Mouse (Mus musculus) spleen, adult 2 months (tissue): Measurements from ENCODE around the gene Nacc1. TPM values are rescaled to one million over a fixed set of nuclear protein-coding genes. Genes with fewer than 3 reads are reported as not detected.

Experiments used
- DNase-seq, 2 experiments: peaks; one replicate each; pipeline versions ENCODE4 v3.0.0 to v3.0.0-alpha.2; 2012 to 2021; ENCODE audit warnings: low spot score in 2 of 2, low read depth in 1 of 2
- H3K27ac ChIP-seq: fragments of 200-500 bp; 2 replicates; pipeline ENCODE4 v1.5.1; 2012; ENCODE audit warnings: low read length, inconsistent platforms; ENCODE audit not compliant: insufficient read depth
- H3K27me3 ChIP-seq: fragments of 200-500 bp; 2 replicates; pipeline ENCODE4 v1.6.1; 2012; ENCODE audit warnings: mild to moderate bottlenecking, moderate library complexity, low read length, inconsistent platforms; ENCODE audit not compliant: control insufficient read depth, insufficient read depth
- H3K36me3 ChIP-seq: fragments of 200-500 bp; 2 replicates; pipeline ENCODE4 v1.6.1; 2012; ENCODE audit warnings: mild to moderate bottlenecking, low read length, inconsistent platforms; ENCODE audit not compliant: control insufficient read depth, insufficient read depth
- H3K4me1 ChIP-seq: fragments of 200-500 bp; 2 replicates; pipeline ENCODE4 v1.6.1; 2011; ENCODE audit warnings: inconsistent platforms; ENCODE audit not compliant: control insufficient read depth, insufficient read depth, insufficient read length
- H3K4me3 ChIP-seq: fragments of 200-500 bp; 2 replicates; pipeline ENCODE4 v1.5.1; 2011; ENCODE audit warnings: mild to moderate bottlenecking, inconsistent platforms; ENCODE audit not compliant: insufficient read depth, insufficient read length; ENCODE audit errors: extremely low read depth
- CTCF ChIP-seq: fragments of 200-500 bp; IDR thresholded peaks from 2 replicates; pipeline ENCODE4 v1.5.1; 2011; ENCODE audit warnings: mild to moderate bottlenecking, inconsistent platforms; ENCODE audit not compliant: insufficient read depth, insufficient read length, insufficient replicate concordance; ENCODE audit errors: extremely low read depth
- POLR2A ChIP-seq: fragments of 200-500 bp; IDR thresholded peaks from 2 replicates; pipeline ENCODE4 v1.6.1; 2011; ENCODE audit warnings: low read depth, low read length, inconsistent platforms
- WGBS: fragments of 180-500 bp; shearing (Covaris S2); methylation state at CpG from one replicate; pipeline ENCODE4 v1.1.7; 2018; 5-methylcytosine and 5-hydroxymethylcytosine counted together
- polyA plus RNA-seq: library from polyadenylated mRNA; depleted of rRNA; stranded (reverse); fragments of >200 nt; gene quantifications from 2 replicates; pipeline ENCODE4 v1.2.3, GENCODE M21; 2012

Gene Nacc1
- polyA plus RNA-seq, 1 experiment, result 66.0 TPM

DNA sequence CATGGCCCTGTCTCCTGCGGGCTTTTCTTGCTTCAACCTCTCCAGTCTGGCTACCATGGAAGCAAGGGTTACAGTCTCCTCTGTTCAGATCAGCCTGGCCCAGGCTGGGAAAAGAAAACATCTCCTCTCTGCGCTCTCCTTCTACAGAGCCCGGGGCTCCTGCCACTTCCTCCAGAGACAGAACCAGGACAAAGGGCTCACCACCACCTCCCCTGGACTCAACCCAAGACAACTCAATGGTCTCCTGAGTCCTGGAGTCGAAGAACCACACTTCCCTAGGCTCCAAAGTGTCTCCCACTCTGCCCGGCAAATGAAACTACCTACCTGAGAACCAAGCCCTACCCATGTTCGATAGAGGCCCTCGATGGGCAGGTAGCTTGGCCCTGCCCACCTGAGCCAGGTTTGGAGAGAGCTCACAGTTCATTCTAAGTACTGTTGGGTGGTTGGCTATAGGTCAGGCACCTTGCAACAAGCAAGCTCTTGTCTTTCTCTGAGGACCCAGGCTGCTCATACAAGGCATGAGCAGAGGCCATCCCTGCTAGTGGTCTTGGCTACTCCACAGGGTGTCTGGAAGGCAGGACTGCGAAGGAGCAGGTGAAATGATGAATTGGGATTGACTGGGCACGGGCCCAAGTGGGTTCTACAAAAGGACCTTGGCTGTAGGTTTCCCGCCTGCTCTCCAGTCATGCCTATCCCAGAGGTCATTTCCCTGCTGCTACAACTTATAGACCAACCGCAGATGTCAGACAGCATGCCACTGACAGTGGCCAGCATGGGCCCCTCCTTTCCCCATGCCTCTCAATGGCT is 43.9 kb upstream of the Nacc1 start:
- Histone ChIP-seq H3K4me1 (no peaks in the 10 kb centered on the region), H3K4me3 (no peak overlapping the region), H3K36me3 (no peaks in the 10 kb centered on the region), H3K27me3 (no peaks in the 10 kb centered on the region), H3K27ac (peak overlapping the region; percentile 26; the same call in 1 of the 2 replicates)
- no peak for DNase-seq
- 80% methylated on average over 11 of the region's 11 CpGs for WGBS
- TF ChIP-seq POLR2A (no peak), CTCF (no peak)

GRCm38 (mm10) chr8:84730541-84731370 is 43.1 kb upstream of the Nacc1 start:
- 55% methylated on average over 9 of the region's 9 CpGs for WGBS
- Histone ChIP-seq H3K36me3 (no peaks in the 10 kb centered on the region), H3K4me1 (no peaks in the 10 kb centered on the region), H3K4me3 (no peak overlapping the region), H3K27me3 (no peaks in the 10 kb centered on the region), H3K27ac (peak overlapping the region; percentile 30; the same call in 1 of the 2 replicates)
- TF ChIP-seq POLR2A (no peak), CTCF (no peak)
- no peak for DNase-seq

DNA sequence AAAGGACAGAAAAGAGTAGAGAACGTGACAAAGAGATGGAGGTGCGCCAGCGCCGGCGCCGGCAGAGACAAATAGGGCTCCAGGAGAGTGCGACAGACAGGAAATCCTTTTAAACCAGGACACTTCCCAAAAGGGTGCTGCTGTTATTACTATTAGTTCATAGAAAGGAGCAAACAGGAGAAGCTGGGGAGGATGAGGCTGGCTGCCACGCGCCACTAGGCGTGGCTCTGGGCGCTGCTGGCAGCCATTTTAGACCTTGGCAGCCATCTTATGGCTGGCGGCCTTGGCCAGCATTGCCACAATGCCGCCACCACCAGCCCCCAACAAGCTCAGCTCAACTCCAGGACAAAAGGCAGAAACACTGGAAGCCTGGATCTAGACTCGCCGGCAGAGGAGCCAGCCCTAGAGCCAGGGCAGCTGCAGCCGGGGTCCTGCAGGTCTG is 42.3 kb upstream of the Nacc1 start:
- H3K4me1 ChIP-seq, result no peaks in the 10 kb centered on the region; the same call in 1 of the 2 replicates
- no peaks in the 10 kb centered on the region for H3K36me3 ChIP-seq
- 80% methylated on average over 16 of the region's 16 CpGs for WGBS
- TF ChIP-seq POLR2A, result no peak
- no peak for TF ChIP-seq CTCF
- no peaks in the 10 kb centered on the region for H3K27me3 ChIP-seq
- peak overlapping the region; percentile 30; the same call in 1 of the 2 replicates for H3K27ac ChIP-seq
- no peak for DNase-seq
- H3K4me3 ChIP-seq, result no peak overlapping the region

- Histone ChIP-seq H3K27me3 (no peaks in the 10 kb centered on the region), H3K4me3 (no peak overlapping the region), H3K36me3 (no peaks in the 10 kb centered on the region), H3K27ac (peak overlapping the region; percentile 6; the same call in 1 of the 2 replicates), H3K4me1 (no peaks in the 10 kb centered on the region; the same call in 1 of the 2 replicates)
- DNase-seq, result no peak
- no peak for TF ChIP-seq CTCF
- no peak for TF ChIP-seq POLR2A
- WGBS, result 71% methylated on average over 3 of the region's 3 CpGs
Observed at GRCm38 (mm10) chr8:84728474-84728873, 40.8 kb upstream of the Nacc1 start.

GRCm38 (mm10) chr8:84725941-84726259 is 38.2 kb upstream of the Nacc1 start:
- H3K27ac ChIP-seq, result peak overlapping the region; percentile 26
- H3K36me3 ChIP-seq, result no peaks in the 10 kb centered on the region
- peaks cover 7% of the 10 kb centered on the region; the same call in 1 of the 2 replicates for H3K4me1 ChIP-seq
- TF ChIP-seq CTCF (no peak), POLR2A (no peak)
- no peak for DNase-seq
- WGBS, result 35% methylated on average over 3 of the region's 3 CpGs
- H3K4me3 ChIP-seq, result no peak overlapping the region
- no peaks in the 10 kb centered on the region for H3K27me3 ChIP-seq

- DNase-seq, result no peak
- Histone ChIP-seq H3K27me3 (no peaks in the 10 kb centered on the region), H3K4me1 (peaks cover 7% of the 10 kb centered on the region; the same call in 1 of the 2 replicates), H3K36me3 (no peaks in the 10 kb centered on the region), H3K27ac (peak overlapping the region; percentile 26), H3K4me3 (no peak overlapping the region)
- no peak for TF ChIP-seq POLR2A
- TF ChIP-seq CTCF, result no peak
- 60% methylated on average over 10 of the region's 10 CpGs for WGBS
Observed at GRCm38 (mm10) chr8:84725246-84725940, 37.7 kb upstream of the Nacc1 start.
